Mouse (Mus musculus) kidney, adult 2 months (tissue): ENCODE measurements at regions not wholly inside any gene's neighbourhood (a gene's known extent, or its start where the extent isn't known, plus 50 kb on each side); places are given as distances from the start of the nearest gene placed in this dataset.
A peak's percentile ranks its signal among the peaks of the same experiment; 100 is the strongest.

Source experiments
- DNase-seq: peaks from one replicate; pipeline ENCODE4 v3.0.0; 2021
- H3K27ac ChIP-seq: fragments of 200-500 bp; 2 replicates; pipeline ENCODE4 v1.5.1; 2012; ENCODE audit warnings: low read depth, low read length, control low read depth, inconsistent platforms; ENCODE audit not compliant: insufficient read depth
- H3K27me3 ChIP-seq: fragments of 200-500 bp; replicated peaks from 2 replicates; pipeline ENCODE4 v1.6.1; 2012; ENCODE audit warnings: mild to moderate bottlenecking, moderate library complexity, low read length, inconsistent platforms; ENCODE audit not compliant: control insufficient read depth, insufficient read depth
- H3K36me3 ChIP-seq: fragments of 200-500 bp; 2 replicates; pipeline ENCODE4 v1.6.1; 2012; ENCODE audit warnings: mild to moderate bottlenecking, moderate library complexity, low read length, inconsistent platforms; ENCODE audit not compliant: control insufficient read depth, insufficient read depth
- H3K4me1 ChIP-seq: fragments of 200-500 bp; 2 replicates; pipeline ENCODE4 v1.6.1; 2011; ENCODE audit warnings: low read length; ENCODE audit not compliant: control insufficient read depth, insufficient read depth
- H3K4me3 ChIP-seq: fragments of 200-500 bp; 2 replicates; pipeline ENCODE4 v1.5.1; 2011; ENCODE audit warnings: mild to moderate bottlenecking, low read depth, low read length, control low read depth; ENCODE audit not compliant: insufficient read depth
- CTCF ChIP-seq: fragments of 200-500 bp; conservative IDR thresholded peaks from 2 replicates; pipeline ENCODE4 v1.5.1; 2011; ENCODE audit warnings: low read depth, mild to moderate bottlenecking, control low read depth, low read length, moderate library complexity, mixed read lengths; ENCODE audit not compliant: insufficient read depth, insufficient read length
- POLR2A ChIP-seq: fragments of 200-500 bp; IDR thresholded peaks from one replicate; pipeline ENCODE4 v1.6.1; 2011; ENCODE audit warnings: low read depth, low read length, control low read depth
- WGBS: fragments of 180-500 bp; shearing (Covaris S2); methylation state at CpG from one replicate; pipeline ENCODE4 v1.1.7; 2018; 5-methylcytosine and 5-hydroxymethylcytosine counted together

DNA sequence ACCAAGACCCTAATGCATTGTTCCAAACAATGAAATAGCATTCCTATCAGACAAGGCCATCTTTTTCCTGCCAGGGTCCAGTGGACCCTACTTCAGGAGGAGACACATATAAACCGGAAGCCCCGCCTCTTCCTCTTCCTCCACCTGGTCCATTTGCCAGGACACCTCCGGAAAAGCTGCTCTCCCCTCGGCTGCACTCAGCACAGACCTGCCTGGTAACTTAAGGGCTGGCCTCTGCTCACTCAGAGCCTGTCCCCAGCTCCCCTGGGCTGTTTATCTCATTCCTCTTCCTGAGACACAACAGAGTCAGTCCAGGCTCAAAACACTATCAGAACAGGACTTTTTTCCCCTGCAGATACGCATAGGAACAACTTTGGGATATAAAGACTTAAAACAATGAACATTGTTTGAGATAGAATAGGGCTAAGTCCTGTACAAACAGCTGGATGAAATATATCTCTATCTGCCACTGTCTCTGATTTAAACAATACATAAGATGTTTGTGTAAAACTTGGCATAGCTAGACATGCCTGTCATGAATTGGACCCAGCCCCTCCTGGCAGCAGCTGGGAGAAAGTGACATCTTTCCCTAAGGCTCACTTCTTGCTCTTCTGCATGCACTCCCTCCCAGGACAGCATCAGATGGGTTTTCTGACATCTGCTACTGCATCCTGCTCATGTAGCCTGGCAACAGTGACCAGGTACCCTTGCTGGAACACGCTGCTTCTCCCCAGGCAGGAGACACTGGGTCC lies 119.6 kb downstream of the Lrrc30 start:
- H3K4me1 ChIP-seq = peaks cover 3% of the 10 kb centered on the region; the same call in 1 of the 2 replicates
- TF ChIP-seq CTCF (no peak), POLR2A (no peak)
- DNase-seq = peak; percentile 91
- H3K27ac ChIP-seq = peak overlapping the region; percentile 83
- WGBS = 63% methylated on average over 6 of the region's 6 CpGs
- no peak overlapping the region for H3K4me3 ChIP-seq
- no peaks in the 10 kb centered on the region for H3K36me3 ChIP-seq
- H3K27me3 ChIP-seq = no peaks in the 10 kb centered on the region

DNA sequence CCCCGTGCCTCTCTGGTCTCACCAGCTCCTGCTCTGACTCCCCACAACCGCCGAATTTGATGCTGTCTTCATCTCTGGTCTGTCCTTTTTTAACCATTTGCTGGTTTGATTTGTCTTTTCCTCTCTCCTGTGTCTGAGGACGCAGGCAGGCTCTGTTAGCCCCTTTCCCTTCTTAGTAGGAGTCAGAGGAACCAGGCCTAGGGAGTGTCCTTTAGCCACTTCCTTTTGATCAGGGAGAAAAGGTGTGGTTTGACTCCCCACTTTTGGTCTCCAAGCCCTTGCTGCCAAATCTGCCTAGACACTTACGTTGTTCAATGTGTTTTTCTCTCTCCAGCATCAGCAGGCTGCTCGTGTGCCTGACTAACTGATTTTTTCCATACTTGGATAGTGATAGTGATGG lies 120.5 kb downstream of the Lrrc30 start:
- peak; percentile 31 for DNase-seq
- Histone ChIP-seq H3K4me1 (peaks cover 3% of the 10 kb centered on the region; the same call in 1 of the 2 replicates), H3K4me3 (no peak overlapping the region), H3K27ac (peak overlapping the region; percentile 89), H3K36me3 (no peaks in the 10 kb centered on the region), H3K27me3 (no peaks in the 10 kb centered on the region)
- 54% methylated on average over 6 of the region's 6 CpGs for WGBS
- TF ChIP-seq CTCF (no peak), POLR2A (no peak)

DNA sequence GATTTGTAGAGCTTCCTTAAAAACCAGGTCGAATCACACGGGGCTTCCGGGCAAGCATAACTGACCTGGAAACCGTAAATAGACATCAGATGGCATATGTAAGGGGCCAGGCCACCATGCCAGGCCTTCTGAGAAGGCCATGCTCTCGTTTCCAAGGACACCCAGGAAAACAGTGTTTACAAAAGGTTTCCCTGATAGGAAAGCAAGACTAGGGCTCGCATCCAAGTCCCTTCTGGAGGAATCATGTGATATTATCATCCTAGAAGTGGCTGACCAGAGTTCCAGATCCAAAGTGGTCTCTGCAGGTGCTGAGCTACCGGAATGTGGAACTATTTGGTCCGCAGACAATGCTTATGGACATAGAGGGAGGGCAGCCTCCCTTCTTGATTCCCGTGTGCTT lies 122.6 kb downstream of the Lrrc30 start:
- no peak for DNase-seq
- Histone ChIP-seq H3K27ac (no peak overlapping the region), H3K4me3 (no peak overlapping the region), H3K36me3 (no peaks in the 10 kb centered on the region), H3K4me1 (peaks cover 3% of the 10 kb centered on the region; the same call in 1 of the 2 replicates), H3K27me3 (no peaks in the 10 kb centered on the region)
- no peak for TF ChIP-seq CTCF
- TF ChIP-seq POLR2A = no peak
- 77% methylated on average over 9 of the region's 9 CpGs for WGBS

DNA sequence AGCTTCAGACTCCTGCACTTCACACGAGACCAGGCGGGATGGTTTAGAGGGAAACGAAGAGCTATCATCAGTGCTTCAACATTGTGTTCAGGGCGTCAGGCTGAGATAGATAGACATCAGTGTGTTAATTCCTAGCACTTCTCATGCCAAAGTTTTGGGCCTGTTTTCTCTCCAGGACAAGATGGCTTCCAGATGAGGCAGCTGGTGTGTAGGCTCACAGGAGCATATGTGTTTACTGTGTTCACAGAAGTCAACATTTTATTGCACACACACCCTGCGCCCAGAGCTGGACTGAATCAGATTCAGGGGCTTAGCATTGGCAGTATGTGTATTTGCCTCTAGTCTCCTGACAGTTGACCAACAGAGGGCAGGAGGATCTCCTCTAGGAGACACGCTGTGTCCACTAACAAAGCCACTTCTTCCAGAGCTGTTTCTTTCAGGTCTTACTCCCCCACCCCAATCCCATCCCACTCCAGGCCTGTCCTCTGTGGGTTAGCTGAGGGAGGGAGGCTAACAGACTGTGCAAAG lies 123.4 kb downstream of the Lrrc30 start:
- TF ChIP-seq POLR2A = no peak
- no peak for TF ChIP-seq CTCF
- no peaks in the 10 kb centered on the region for H3K27me3 ChIP-seq
- H3K4me3 ChIP-seq = no peak overlapping the region
- WGBS = 93% methylated on average over 6 of the region's 6 CpGs
- no peak for DNase-seq
- H3K27ac ChIP-seq = no peak overlapping the region
- H3K36me3 ChIP-seq = no peaks in the 10 kb centered on the region
- H3K4me1 ChIP-seq = peaks cover 3% of the 10 kb centered on the region; the same call in 1 of the 2 replicates

DNA sequence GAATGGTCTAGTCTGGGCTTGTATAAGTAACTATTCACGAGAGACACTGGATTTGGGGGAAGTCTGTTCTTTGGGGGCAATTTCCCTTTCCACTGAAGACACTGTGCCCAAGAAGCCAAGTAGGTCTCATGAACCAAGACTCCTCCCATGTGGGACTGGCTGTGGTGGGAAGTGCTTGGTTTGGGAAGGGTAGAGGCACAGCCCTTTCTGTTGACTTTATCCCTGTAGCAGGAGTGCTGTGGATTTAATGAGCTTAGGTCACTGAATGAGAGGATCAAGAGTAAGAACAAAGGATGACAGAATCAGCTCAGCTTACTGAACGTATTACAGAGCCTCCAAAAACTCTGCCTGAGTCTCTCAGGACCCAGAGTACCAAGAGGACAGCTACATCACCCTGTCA lies 124.2 kb downstream of the Lrrc30 start:
- no peak for DNase-seq
- 67% methylated on average over 2 of the region's 2 CpGs for whole genome bisulfite sequencing
- Histone ChIP-seq H3K36me3 (no peaks in the 10 kb centered on the region), H3K4me1 (0 out of 2 replicates have a peak, but pooled peaks cover 3% of the 10 kb centered on the region), H3K27me3 (no peaks in the 10 kb centered on the region), H3K4me3 (no peak overlapping the region), H3K27ac (no peak overlapping the region)
- TF ChIP-seq POLR2A (no peak), CTCF (no peak)

DNA sequence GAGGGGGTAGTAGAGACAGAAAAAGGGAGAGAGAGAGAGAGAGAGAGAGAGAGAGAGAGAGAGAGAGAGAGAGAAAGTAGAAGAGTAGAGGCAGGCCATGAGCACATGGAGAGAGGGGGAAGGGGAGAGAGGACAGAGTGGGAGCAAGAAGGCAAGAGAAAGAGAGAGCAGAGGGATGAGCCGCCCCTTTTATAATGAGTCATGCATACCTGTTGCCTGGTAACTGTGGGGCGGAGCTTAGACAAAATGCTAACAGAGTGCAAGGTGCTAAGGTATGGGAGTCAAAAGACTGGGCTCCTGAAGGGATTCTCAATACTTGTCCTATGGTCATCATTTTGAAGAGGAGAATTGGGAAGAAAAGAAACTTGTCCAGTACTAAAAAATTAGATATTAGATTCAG lies 126.1 kb downstream of the Lrrc30 start:
- H3K27ac ChIP-seq = no peak overlapping the region
- TF ChIP-seq POLR2A = no peak
- no peak for TF ChIP-seq CTCF
- 75% methylated on average over 2 of the region's 2 CpGs for WGBS
- H3K36me3 ChIP-seq = no peaks in the 10 kb centered on the region
- H3K4me3 ChIP-seq = no peak overlapping the region
- DNase-seq = no peak
- H3K4me1 ChIP-seq = no peaks in the 10 kb centered on the region
- no peaks in the 10 kb centered on the region for H3K27me3 ChIP-seq

DNA sequence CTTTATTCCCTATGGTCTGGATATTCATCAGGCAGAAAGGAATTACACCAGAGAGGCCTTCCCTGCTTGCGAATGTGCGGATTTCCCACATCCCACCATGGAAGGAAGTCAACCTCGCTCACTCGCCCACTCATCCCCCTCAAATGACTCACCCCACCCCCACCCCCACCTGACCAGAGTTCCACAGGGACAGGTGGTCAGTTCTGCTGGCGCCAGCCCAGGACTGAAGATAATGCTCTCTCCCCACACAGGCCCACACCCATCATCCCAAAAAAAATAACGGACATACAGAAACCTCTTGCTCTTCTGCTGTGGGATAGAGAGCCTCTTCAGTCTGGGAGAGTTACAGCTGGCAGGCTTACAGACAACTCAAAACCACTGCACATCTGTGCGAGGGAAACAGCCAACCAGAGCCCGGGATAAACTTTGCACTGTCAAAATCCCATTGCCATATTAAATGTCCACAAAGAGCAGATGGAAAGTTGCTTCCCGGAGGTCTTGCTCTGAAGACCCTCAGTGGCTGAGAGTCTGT lies 128.0 kb downstream of the Lrrc30 start:
- no peaks in the 10 kb centered on the region for H3K4me1 ChIP-seq
- 65% methylated on average over 9 of the region's 9 CpGs for WGBS
- no peak for DNase-seq
- H3K36me3 ChIP-seq = no peaks in the 10 kb centered on the region
- TF ChIP-seq CTCF (no peak), POLR2A (no peak)
- H3K27ac ChIP-seq = no peak overlapping the region
- no peaks in the 10 kb centered on the region for H3K27me3 ChIP-seq
- H3K4me3 ChIP-seq = no peak overlapping the region
